In genomic region chr11:54892091-54892490, GRCm38 (mm10) we compare ENCODE assay signal across 16 mouse cellular contexts.
DNase-seq lines count a peak whose midpoint lies in the region.
"Had no signal": no experiment of that assay in that cellular context is flagged by ENCODE, and none has a peak within 500 bp of the region (broad histone marks: within the 10 kb centered on the region; RNA-seq: fewer than 3 reads in every experiment).

No protein-coding gene starts in this region.

- peak; percentile 24 for DNase-seq in embryo, embryonic 10.5 days (ENCODE audit: low spot score)
- DNase-seq in embryo, embryonic 11 days = no peak
- DNase-seq in kidney, adult 18-20 months = peak; percentile 37
- no peak for DNase-seq in kidney, adult 8-10 months
- DNase-seq in kidney, postnatal 36 days = peak; percentile 62
- DNase-seq in kidney, adult 9 months = no peak
- peak; percentile 82 for DNase-seq in yolk sac, embryonic 10.5 days (ENCODE audit: low spot score)
- DNase-seq: adrenal gland, postnatal 10 days; B cell, adult 2 months; cerebellum, adult 11 months; cerebellum, adult 8-10 months; cerebellum, postnatal 14 days; gastrocnemius, adult 2 months; gastrocnemius, postnatal 25 days; heart, postnatal 10 days; heart, postnatal 4 days had no signal

Comparison
In these comparisons a context has a peak if more than half of its experiments do, and no peak if none do; other contexts are left out.
1. DNase-seq: peak in embryo, embryonic 10.5 days (single experiment), kidney, adult 18-20 months (single experiment), kidney, postnatal 36 days (2 of 2) and yolk sac, embryonic 10.5 days (single experiment); none in embryo, embryonic 11 days (single experiment), kidney, adult 8-10 months (0 of 2) and kidney, adult 9 months (single experiment).